Mouse (Mus musculus) heart, embryonic 12.5 days (tissue): ENCODE measurements around the gene BC034090. TPM values are rescaled to one million over a fixed set of nuclear protein-coding genes. Genes with fewer than 3 reads are reported as not detected.

Source experiments
- ATAC-seq: fragments of 200-750 bp; cut with Nextera tagmentation; 2 replicates; pipeline ENCODE4 v1.8.0; 2017; ENCODE audit warnings: moderate TSS enrichment, moderate library complexity; ENCODE audit not compliant: insufficient number of reproducible peaks, low FRiP score
- H3K27ac ChIP-seq: fragments of 300-500 bp; sonication (generic); 2 replicates; pipeline ENCODE4 v1.5.1; 2016; ENCODE audit warnings: mild to moderate bottlenecking, moderate library complexity; ENCODE audit not compliant: poor library complexity, severe bottlenecking
- H3K27me3 ChIP-seq: fragments of 300-500 bp; sonication (generic); replicated peaks from 2 replicates; pipeline ENCODE4 v1.6.1; 2016; ENCODE audit warnings: mild to moderate bottlenecking, moderate library complexity
- H3K36me3 ChIP-seq: fragments of 300-500 bp; sonication (generic); 2 replicates; pipeline ENCODE4 v1.6.1; 2016; ENCODE audit warnings: mild to moderate bottlenecking, moderate library complexity
- H3K4me1 ChIP-seq: fragments of 300-500 bp; sonication (generic); replicated peaks from 2 replicates; pipeline ENCODE4 v1.6.1; 2016; ENCODE audit warnings: mild to moderate bottlenecking
- H3K4me2 ChIP-seq: fragments of 300-500 bp; sonication (generic); 2 replicates; pipeline ENCODE4 v1.6.1; 2016; ENCODE audit warnings: mild to moderate bottlenecking, moderate library complexity
- H3K4me3 ChIP-seq: fragments of 300-500 bp; sonication (generic); 2 replicates; pipeline ENCODE4 v1.5.1; 2016; ENCODE audit warnings: mild to moderate bottlenecking
- H3K9ac ChIP-seq: fragments of 300-500 bp; sonication (generic); 2 replicates; pipeline ENCODE4 v1.6.1; 2016; ENCODE audit warnings: mild to moderate bottlenecking, moderate library complexity
- H3K9me3 ChIP-seq: fragments of 300-500 bp; sonication (generic); replicated peaks from 2 replicates; pipeline ENCODE4 v1.6.1; 2016; ENCODE audit warnings: mild to moderate bottlenecking, moderate library complexity
- WGBS: fragments of 180-500 bp; shearing (Covaris S2); methylation state at CpG from one replicate; pipeline ENCODE4 v1.1.7; 2016; 5-methylcytosine and 5-hydroxymethylcytosine counted together
- polyA plus RNA-seq: library from polyadenylated mRNA; unstranded; fragments of >200 nt; fragmentation: Nextera tagmentation; extraction: Ambion mirVana; gene quantifications from 2 replicates; pipeline ENCODE4 v1.2.1, GENCODE M21; 2016

Gene BC034090
- polyA plus RNA-seq, 1 experiment from 2014 or later = 9.0 TPM

GRCm38 (mm10) chr1:155242488-155242745 lies 1.8 kb downstream of the BC034090 start:
- H3K4me3 ChIP-seq = no peak overlapping the region
- H3K27ac ChIP-seq = no peak overlapping the region
- 69% methylated on average over 1 of the region's 1 CpGs for WGBS
- no peak for ATAC-seq
- no peaks in the 10 kb centered on the region for H3K27me3 ChIP-seq
- H3K4me1 ChIP-seq = peaks cover 58% of the 10 kb centered on the region
- H3K9ac ChIP-seq = no peak overlapping the region
- no peaks in the 10 kb centered on the region for H3K9me3 ChIP-seq
- H3K36me3 ChIP-seq = peaks cover 41% of the 10 kb centered on the region
- no peak overlapping the region for H3K4me2 ChIP-seq

GRCm38 (mm10) chr1:155241701-155242487 lies 2.4 kb downstream of the BC034090 start:
- H3K27me3 ChIP-seq = no peaks in the 10 kb centered on the region
- no peak overlapping the region for H3K4me2 ChIP-seq
- no peak overlapping the region for H3K4me3 ChIP-seq
- H3K4me1 ChIP-seq = peaks cover 60% of the 10 kb centered on the region
- 77% methylated on average over 12 of the region's 12 CpGs for WGBS
- no peak overlapping the region for H3K9ac ChIP-seq
- peaks cover 42% of the 10 kb centered on the region for H3K36me3 ChIP-seq
- no peak for ATAC-seq
- no peaks in the 10 kb centered on the region for H3K9me3 ChIP-seq
- H3K27ac ChIP-seq = no peak overlapping the region

GRCm38 (mm10) chr1:155239962-155240717 lies 4.1 kb downstream of the BC034090 start:
- no peak for ATAC-seq
- Histone ChIP-seq H3K27me3 (no peaks in the 10 kb centered on the region), H3K9me3 (no peaks in the 10 kb centered on the region), H3K4me1 (peaks cover 70% of the 10 kb centered on the region), H3K27ac (no peak overlapping the region), H3K4me2 (no peak overlapping the region), H3K9ac (no peak overlapping the region), H3K4me3 (no peak overlapping the region), H3K36me3 (peaks cover 45% of the 10 kb centered on the region)
- 78% methylated on average over 6 of the region's 6 CpGs for WGBS

GRCm38 (mm10) chr1:155239169-155239568 lies 5.1 kb downstream of the BC034090 start:
- Histone ChIP-seq H3K4me1 (peaks cover 77% of the 10 kb centered on the region), H3K9ac (peak overlapping the region; percentile 48), H3K36me3 (peaks cover 45% of the 10 kb centered on the region), H3K27me3 (no peaks in the 10 kb centered on the region), H3K9me3 (no peaks in the 10 kb centered on the region), H3K4me2 (0 out of 2 replicates have a peak overlapping the region, but pooled peaks have one; percentile 7), H3K27ac (peak overlapping the region; percentile 44; the same call in 1 of the 2 replicates), H3K4me3 (no peak overlapping the region)
- WGBS = 64% methylated on average over 4 of the region's 4 CpGs
- no peak for ATAC-seq

GRCm38 (mm10) chr1:155238126-155238525 lies 6.1 kb downstream of the BC034090 start:
- ATAC-seq = no peak
- Histone ChIP-seq H3K4me1 (peaks cover 87% of the 10 kb centered on the region), H3K4me2 (no peak overlapping the region), H3K9ac (0 out of 2 replicates have a peak overlapping the region, but pooled peaks have one; percentile 54), H3K4me3 (no peak overlapping the region), H3K36me3 (peaks cover 50% of the 10 kb centered on the region), H3K9me3 (no peaks in the 10 kb centered on the region), H3K27me3 (no peaks in the 10 kb centered on the region), H3K27ac (no peak overlapping the region)
- WGBS = 88% methylated on average over 5 of the region's 5 CpGs

GRCm38 (mm10) chr1:155237390-155237789 lies 6.9 kb downstream of the BC034090 start:
- Histone ChIP-seq H3K9ac (peak overlapping the region; percentile 54; the same call in 1 of the 2 replicates), H3K27ac (peak overlapping the region; percentile 97), H3K9me3 (no peaks in the 10 kb centered on the region), H3K36me3 (peaks cover 52% of the 10 kb centered on the region), H3K27me3 (no peaks in the 10 kb centered on the region), H3K4me3 (no peak overlapping the region), H3K4me1 (peaks cover 89% of the 10 kb centered on the region), H3K4me2 (no peak overlapping the region)
- ATAC-seq = no peak
- 66% methylated on average over 11 of the region's 11 CpGs for WGBS

GRCm38 (mm10) chr1:155236306-155237024 lies 7.8 kb downstream of the BC034090 start:
- H3K36me3 ChIP-seq = peaks cover 55% of the 10 kb centered on the region
- peak overlapping the region; percentile 54 for H3K9ac ChIP-seq
- peak overlapping the region; percentile 97 for H3K27ac ChIP-seq
- no peaks in the 10 kb centered on the region for H3K9me3 ChIP-seq
- H3K4me1 ChIP-seq = peaks cover 91% of the 10 kb centered on the region
- no peak overlapping the region for H3K4me3 ChIP-seq
- WGBS = 47% methylated on average over 13 of the region's 13 CpGs
- peak; percentile 23; the same call in 1 of the 2 replicates for ATAC-seq
- no peak overlapping the region; the same call in 1 of the 2 replicates for H3K4me2 ChIP-seq
- H3K27me3 ChIP-seq = no peaks in the 10 kb centered on the region

GRCm38 (mm10) chr1:155235641-155236040 lies 8.6 kb downstream of the BC034090 start:
- ATAC-seq = no peak
- Histone ChIP-seq H3K4me2 (no peak overlapping the region), H3K27ac (peak overlapping the region; percentile 97), H3K36me3 (peaks cover 55% of the 10 kb centered on the region), H3K9ac (peak overlapping the region; percentile 54; the same call in 1 of the 2 replicates), H3K27me3 (no peaks in the 10 kb centered on the region), H3K9me3 (no peaks in the 10 kb centered on the region), H3K4me3 (no peak overlapping the region), H3K4me1 (peaks cover 94% of the 10 kb centered on the region)
- WGBS = 25% methylated on average over 2 of the region's 2 CpGs

- H3K27ac ChIP-seq = peak overlapping the region; percentile 97
- no peaks in the 10 kb centered on the region for H3K9me3 ChIP-seq
- H3K36me3 ChIP-seq = peaks cover 41% of the 10 kb centered on the region
- H3K9ac ChIP-seq = peak overlapping the region; percentile 49
- WGBS = 28% methylated on average over 14 of the region's 14 CpGs
- ATAC-seq = peak; percentile 67
- no peaks in the 10 kb centered on the region for H3K27me3 ChIP-seq
- no peak overlapping the region for H3K4me3 ChIP-seq
- peak overlapping the region; percentile 49 for H3K4me2 ChIP-seq
- H3K4me1 ChIP-seq = peaks cover 94% of the 10 kb centered on the region
Observed at GRCm38 (mm10) chr1:155233931-155234607, 10.2 kb downstream of the BC034090 start.

- ATAC-seq = no peak
- Histone ChIP-seq H3K27me3 (no peaks in the 10 kb centered on the region), H3K4me3 (no peak overlapping the region), H3K4me1 (peaks cover 89% of the 10 kb centered on the region), H3K9me3 (no peaks in the 10 kb centered on the region), H3K36me3 (peaks cover 38% of the 10 kb centered on the region), H3K9ac (peak overlapping the region; percentile 49), H3K4me2 (peak overlapping the region; percentile 49; the same call in 1 of the 2 replicates), H3K27ac (peak overlapping the region; percentile 97)
- 67% methylated on average over 9 of the region's 9 CpGs for WGBS
Observed at GRCm38 (mm10) chr1:155233378-155233777, 10.9 kb downstream of the BC034090 start.
